Mouse (Mus musculus) limb, embryonic 10.5 days (tissue): ENCODE results near the gene Il2rb. TPM values are rescaled to one million over a fixed set of nuclear protein-coding genes. Genes with fewer than 3 reads are reported as not detected.
A peak's percentile ranks its signal among the peaks of the same experiment; 100 is the strongest.

Experiments used
- DNase-seq: peaks from one replicate; pipeline ENCODE4 v3.0.0-alpha.2; 2017; ENCODE audit warnings: low spot score
- H3K27ac ChIP-seq: fragments of 300-500 bp; sonication (generic); 2 replicates; pipeline ENCODE4 v1.5.1; 2016; ENCODE audit warnings: mild to moderate bottlenecking
- H3K27me3 ChIP-seq: fragments of 300-500 bp; sonication (generic); 2 replicates; pipeline ENCODE4 v1.6.1; 2016; ENCODE audit warnings: low read depth, mild to moderate bottlenecking; ENCODE audit not compliant: poor library complexity, severe bottlenecking
- H3K36me3 ChIP-seq: fragments of 300-500 bp; sonication (generic); 2 replicates; pipeline ENCODE4 v1.6.1; 2016; ENCODE audit warnings: mild to moderate bottlenecking, moderate library complexity
- H3K4me1 ChIP-seq: fragments of 300-500 bp; sonication (generic); 2 replicates; pipeline ENCODE4 v1.6.1; 2016
- H3K4me3 ChIP-seq: fragments of 300-500 bp; sonication (generic); 2 replicates; pipeline ENCODE4 v1.5.1; 2016; ENCODE audit warnings: mild to moderate bottlenecking, moderate library complexity
- H3K9me3 ChIP-seq: fragments of 300-500 bp; sonication (generic); replicated peaks from 2 replicates; pipeline ENCODE4 v1.6.1; 2016; ENCODE audit warnings: mild to moderate bottlenecking
- WGBS: fragments of 180-500 bp; shearing (Covaris S2); methylation state at CpG from one replicate; pipeline ENCODE4 v1.1.7; 2016; 5-methylcytosine and 5-hydroxymethylcytosine counted together
- polyA plus RNA-seq: library from polyadenylated mRNA; unstranded; fragments of >200 nt; fragmentation: Nextera tagmentation; extraction: Ambion mirVana; gene quantifications from 2 replicates; pipeline ENCODE4 v1.2.1, GENCODE M21; 2016

Gene Il2rb
- polyA plus RNA-seq, 1 experiment from 2014 or later = not detected

DNA sequence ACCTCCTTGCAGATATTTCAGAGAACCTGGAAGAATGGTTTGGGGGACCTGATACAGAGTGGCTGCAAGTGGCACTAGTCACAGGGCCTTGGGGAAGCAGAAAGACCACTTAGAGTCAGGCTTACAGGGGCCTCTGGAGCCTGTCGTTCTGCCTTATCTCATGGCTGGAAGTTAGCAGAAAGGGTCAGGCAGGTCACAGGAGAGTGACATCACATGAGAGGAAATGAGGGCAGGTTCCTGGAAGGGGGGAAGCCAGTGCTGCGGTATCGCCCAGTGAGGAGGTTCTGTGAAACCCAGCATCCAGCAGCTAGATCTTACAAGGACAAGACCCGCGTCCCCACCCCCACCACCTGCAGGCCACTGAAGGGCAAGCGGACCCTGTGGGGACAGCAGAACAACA, 45.9 kb downstream of the Il2rb start:
- 69% methylated on average over 6 of the region's 6 CpGs for WGBS
- H3K27me3 ChIP-seq = no peaks in the 10 kb centered on the region
- DNase-seq = no peak
- no peaks in the 10 kb centered on the region for H3K9me3 ChIP-seq
- H3K4me1 ChIP-seq = peaks cover 22% of the 10 kb centered on the region
- peak overlapping the region; percentile 86 for H3K27ac ChIP-seq
- H3K36me3 ChIP-seq = no peaks in the 10 kb centered on the region
- no peak overlapping the region for H3K4me3 ChIP-seq

- Histone ChIP-seq H3K4me3 (peak overlapping the region; percentile 47), H3K36me3 (no peaks in the 10 kb centered on the region), H3K27ac (peak overlapping the region; percentile 86), H3K4me1 (peaks cover 30% of the 10 kb centered on the region), H3K27me3 (no peaks in the 10 kb centered on the region), H3K9me3 (no peaks in the 10 kb centered on the region)
- DNase-seq = peak; percentile 99
- 2% methylated on average over 22 of the region's 22 CpGs for WGBS
These were observed 47.1 kb downstream of the Il2rb start for GRCm38 (mm10) chr15:78447746-78448535.

- H3K4me1 ChIP-seq = peaks cover 30% of the 10 kb centered on the region
- WGBS = 51% methylated on average over 7 of the region's 7 CpGs
These were observed 48.0 kb downstream of the Il2rb start for GRCm38 (mm10) chr15:78447121-78447520.

DNA sequence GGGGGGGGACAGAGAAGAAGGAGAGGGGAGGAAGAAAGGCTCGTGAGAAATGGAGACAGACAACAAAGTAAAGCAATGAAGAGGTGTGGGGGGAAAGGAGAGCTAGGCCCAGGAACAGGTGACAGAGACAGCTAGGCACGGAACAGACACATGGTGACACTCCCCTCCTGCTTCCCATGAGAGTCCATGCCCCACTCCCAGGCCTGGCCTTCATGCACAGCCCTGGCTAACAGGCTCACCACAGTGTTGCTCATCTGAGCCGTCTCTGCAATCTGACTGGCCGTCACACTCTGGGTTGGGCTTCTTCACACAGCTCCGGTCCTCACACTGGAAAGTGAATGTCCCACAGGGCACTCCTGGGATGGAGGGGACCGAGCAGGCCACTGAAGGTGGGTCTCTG, 51.2 kb downstream of the Il2rb start:
- no peaks in the 10 kb centered on the region for H3K9me3 ChIP-seq
- 64% methylated on average over 6 of the region's 6 CpGs for WGBS
- peaks cover 1% of the 10 kb centered on the region; the same call in 1 of the 2 replicates for H3K27me3 ChIP-seq
- no peaks in the 10 kb centered on the region for H3K36me3 ChIP-seq
- H3K4me1 ChIP-seq = peaks cover 24% of the 10 kb centered on the region
- DNase-seq = no peak
- no peak overlapping the region for H3K27ac ChIP-seq
- no peak overlapping the region for H3K4me3 ChIP-seq

More at GRCm38 (mm10) chr15:78447121-78447520, 48.0 kb downstream of the Il2rb start:
- Histone ChIP-seq H3K9me3 (no peaks in the 10 kb centered on the region), H3K4me3 (no peak overlapping the region), H3K27ac (peak overlapping the region; percentile 86), H3K36me3 (no peaks in the 10 kb centered on the region), H3K27me3 (no peaks in the 10 kb centered on the region)
- no peak for DNase-seq

DNA sequence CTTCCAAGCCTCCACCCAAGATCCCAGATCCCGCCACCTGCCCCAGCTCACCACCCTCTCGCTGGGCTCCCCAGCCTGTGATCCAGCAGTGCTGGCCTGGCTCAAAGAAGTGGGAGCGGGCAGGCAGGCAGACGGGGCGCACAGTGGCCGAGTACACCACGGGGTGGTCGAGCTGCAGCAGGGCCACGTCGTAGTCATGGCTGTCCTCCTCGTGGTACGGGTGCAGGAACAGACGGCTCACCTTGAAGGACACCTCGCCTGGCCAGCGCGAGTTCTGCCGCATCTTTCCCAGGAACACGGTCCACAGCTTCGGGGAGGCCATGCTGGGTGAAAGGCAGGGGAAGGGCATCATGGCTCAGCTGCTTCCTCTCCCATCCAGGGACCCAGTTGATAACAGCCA, 52.8 kb downstream of the Il2rb start:
- no peaks in the 10 kb centered on the region for H3K9me3 ChIP-seq
- no peaks in the 10 kb centered on the region for H3K36me3 ChIP-seq
- no peak for DNase-seq
- no peak overlapping the region for H3K27ac ChIP-seq
- no peak overlapping the region for H3K4me3 ChIP-seq
- 88% methylated on average over 19 of the region's 19 CpGs for WGBS
- H3K27me3 ChIP-seq = peaks cover 16% of the 10 kb centered on the region
- peaks cover 32% of the 10 kb centered on the region for H3K4me1 ChIP-seq

DNA sequence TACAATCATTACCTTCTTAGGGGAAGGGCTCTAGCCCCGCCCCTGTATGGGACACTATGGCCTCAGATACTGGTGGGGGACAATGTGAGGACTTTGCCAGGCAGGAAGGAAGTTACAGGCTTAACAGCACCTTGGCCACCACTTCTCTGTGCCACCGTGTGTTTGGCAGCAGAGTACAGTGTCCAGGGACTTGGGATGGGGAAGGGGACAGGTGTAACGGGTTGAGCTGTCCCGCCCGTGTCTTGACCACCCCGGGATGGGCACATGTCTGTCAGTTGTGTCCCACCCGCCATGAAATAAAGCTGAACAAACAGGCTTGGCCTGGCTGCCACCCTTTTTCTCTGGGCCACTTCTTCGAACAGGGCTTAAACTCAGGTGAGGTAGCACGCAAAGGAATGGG, 56.1 kb downstream of the Il2rb start:
- peaks cover 37% of the 10 kb centered on the region for H3K27me3 ChIP-seq
- no peak overlapping the region for H3K4me3 ChIP-seq
- H3K9me3 ChIP-seq = no peaks in the 10 kb centered on the region
- H3K36me3 ChIP-seq = peaks cover 21% of the 10 kb centered on the region
- H3K4me1 ChIP-seq = peaks cover 62% of the 10 kb centered on the region
- WGBS = 64% methylated on average over 9 of the region's 9 CpGs
- no peak overlapping the region for H3K27ac ChIP-seq
- no peak for DNase-seq

DNA sequence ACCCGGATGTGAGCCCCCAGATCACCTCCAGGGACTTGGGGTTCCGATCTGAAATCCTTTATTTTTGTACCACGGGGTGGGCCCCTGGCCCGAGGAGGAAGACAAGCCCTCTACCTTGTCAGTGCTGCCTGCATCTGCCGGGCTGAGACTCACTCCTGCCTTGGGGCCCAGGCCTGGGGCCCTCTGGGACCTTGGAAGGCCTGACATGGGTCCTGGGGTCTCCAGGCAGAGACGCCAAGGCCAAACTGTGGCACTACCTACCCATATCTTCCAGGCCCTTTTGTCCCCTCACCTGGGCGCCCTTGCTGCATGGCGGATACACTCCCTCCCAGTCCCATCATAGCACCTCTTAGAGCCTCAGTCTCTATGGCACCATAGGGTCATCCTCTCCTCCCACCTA, 56.6 kb downstream of the Il2rb start:
- H3K4me1 ChIP-seq = peaks cover 58% of the 10 kb centered on the region
- no peak overlapping the region for H3K27ac ChIP-seq
- WGBS = 59% methylated on average over 8 of the region's 8 CpGs
- no peak overlapping the region for H3K4me3 ChIP-seq
- H3K36me3 ChIP-seq = peaks cover 26% of the 10 kb centered on the region
- peaks cover 37% of the 10 kb centered on the region for H3K27me3 ChIP-seq
- DNase-seq = no peak
- H3K9me3 ChIP-seq = no peaks in the 10 kb centered on the region

GRCm38 (mm10) chr15:78438018-78438394, 57.1 kb downstream of the Il2rb start:
- no peak for DNase-seq
- no peaks in the 10 kb centered on the region for H3K9me3 ChIP-seq
- peaks cover 31% of the 10 kb centered on the region for H3K36me3 ChIP-seq
- WGBS = 49% methylated on average over 4 of the region's 4 CpGs
- H3K27me3 ChIP-seq = peaks cover 37% of the 10 kb centered on the region
- no peak overlapping the region for H3K4me3 ChIP-seq
- H3K27ac ChIP-seq = peak overlapping the region; percentile 75
- H3K4me1 ChIP-seq = peaks cover 57% of the 10 kb centered on the region

DNA sequence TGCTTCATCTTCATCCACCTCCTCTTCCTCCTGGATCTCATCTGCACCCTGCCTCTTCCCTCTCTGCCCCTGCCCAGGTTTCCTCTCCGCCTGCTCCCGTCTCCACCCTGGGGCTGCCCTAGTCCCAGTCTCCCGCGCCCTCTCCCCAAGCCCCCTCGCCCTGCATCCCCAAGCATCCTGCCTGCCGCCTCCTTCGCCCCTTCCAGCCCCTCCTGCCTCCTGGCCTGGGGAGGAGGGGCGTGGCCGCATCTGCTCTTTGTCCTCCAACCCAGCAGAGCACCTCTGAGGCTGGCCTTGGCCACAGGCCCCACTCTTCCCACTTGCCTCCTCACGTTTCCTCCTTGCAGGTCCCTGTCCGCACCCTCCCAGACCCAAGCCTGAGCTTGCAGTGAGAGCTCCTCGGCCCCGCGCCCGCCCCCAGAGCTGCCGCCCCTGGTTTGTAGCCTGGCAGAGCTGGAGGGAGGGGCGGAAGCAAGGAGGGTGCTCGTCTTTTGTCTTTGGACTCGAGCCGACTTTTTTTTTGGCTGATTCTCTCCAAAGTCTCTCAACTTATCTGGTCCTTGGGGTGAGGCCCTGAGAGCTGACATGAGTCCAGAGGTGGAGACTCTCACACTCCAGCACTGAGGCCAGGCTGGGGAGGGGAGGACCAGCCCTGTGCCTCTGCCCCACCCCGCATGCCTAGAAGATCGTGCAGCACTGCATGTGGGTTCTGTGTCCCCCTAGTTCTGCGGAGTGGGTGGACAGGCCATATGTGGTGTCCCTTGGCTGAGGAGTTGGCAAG, 57.6 kb downstream of the Il2rb start:
- H3K4me1 ChIP-seq = peaks cover 57% of the 10 kb centered on the region
- 12% methylated on average over 23 of the region's 23 CpGs for WGBS
- peaks cover 36% of the 10 kb centered on the region for H3K36me3 ChIP-seq
- H3K4me3 ChIP-seq = peak overlapping the region; percentile 50
- DNase-seq = peak; percentile 59
- H3K27me3 ChIP-seq = peaks cover 37% of the 10 kb centered on the region
- H3K9me3 ChIP-seq = no peaks in the 10 kb centered on the region
- peak overlapping the region; percentile 75 for H3K27ac ChIP-seq

GRCm38 (mm10) chr15:78436380-78437192, 58.5 kb downstream of the Il2rb start:
- Histone ChIP-seq H3K36me3 (peaks cover 45% of the 10 kb centered on the region), H3K4me1 (peaks cover 57% of the 10 kb centered on the region), H3K9me3 (no peaks in the 10 kb centered on the region), H3K4me3 (peak overlapping the region; percentile 50), H3K27ac (peak overlapping the region; percentile 75), H3K27me3 (peaks cover 37% of the 10 kb centered on the region)
- DNase-seq = peak; percentile 74
- WGBS = 7% methylated on average over 32 of the region's 32 CpGs

DNA sequence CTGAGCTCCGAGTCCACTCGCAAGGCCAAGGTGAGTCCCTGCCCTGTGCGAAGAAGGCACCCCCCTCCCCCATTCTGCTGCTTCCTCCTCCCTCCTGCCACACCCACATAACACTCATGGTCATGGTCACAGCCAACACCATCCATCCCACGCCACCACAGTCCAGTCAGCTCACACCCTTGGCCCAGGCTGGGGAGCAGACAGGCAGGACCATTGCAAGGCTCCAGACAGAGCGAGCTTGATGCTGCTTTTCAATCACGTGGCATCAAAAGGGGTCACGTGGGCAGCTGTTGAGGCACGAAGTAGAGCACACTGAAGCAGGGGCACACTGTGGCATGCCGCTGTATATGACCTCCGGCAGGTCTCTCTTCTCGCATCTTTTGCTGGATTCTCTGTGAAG, 59.4 kb downstream of the Il2rb start:
- peaks cover 37% of the 10 kb centered on the region for H3K27me3 ChIP-seq
- DNase-seq = no peak
- H3K36me3 ChIP-seq = peaks cover 54% of the 10 kb centered on the region
- peak overlapping the region; percentile 75; the same call in 1 of the 2 replicates for H3K27ac ChIP-seq
- H3K4me3 ChIP-seq = no peak overlapping the region
- no peaks in the 10 kb centered on the region for H3K9me3 ChIP-seq
- peaks cover 54% of the 10 kb centered on the region for H3K4me1 ChIP-seq
- 87% methylated on average over 11 of the region's 11 CpGs for WGBS

DNA sequence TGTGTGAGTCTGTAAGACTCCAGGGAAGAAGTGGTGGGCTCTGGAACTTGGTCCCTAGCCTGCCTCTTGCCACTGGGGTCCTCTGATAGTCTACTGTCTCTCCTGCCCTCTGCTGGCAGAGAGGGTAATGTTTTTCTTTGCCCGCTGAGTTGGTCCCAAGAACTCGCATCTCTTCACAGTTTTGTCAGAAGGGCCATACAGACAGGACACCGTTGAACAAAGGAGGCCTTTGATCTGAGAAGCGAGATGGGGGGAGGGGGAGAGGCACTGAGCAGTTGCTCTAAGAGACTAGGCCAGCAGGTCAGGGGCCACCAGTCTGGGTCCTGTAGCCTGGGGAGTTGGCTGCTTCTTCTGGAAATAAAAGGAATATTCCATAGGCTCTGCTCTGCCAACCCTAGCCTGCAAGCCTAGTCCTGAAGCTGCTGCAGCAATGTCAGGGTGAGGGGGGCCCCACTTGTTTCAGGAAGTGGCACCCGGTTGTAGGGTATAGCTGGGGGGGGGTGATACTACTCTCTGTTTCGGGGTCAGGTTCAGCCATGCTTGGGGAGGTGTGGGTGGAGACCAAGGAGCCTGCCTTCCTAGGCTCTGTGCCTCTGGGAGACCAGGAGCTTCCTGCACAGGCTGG, 60.1 kb downstream of the Il2rb start:
- peaks cover 56% of the 10 kb centered on the region for H3K4me1 ChIP-seq
- 31% methylated on average over 6 of the region's 6 CpGs for WGBS
- peaks cover 54% of the 10 kb centered on the region for H3K36me3 ChIP-seq
- H3K9me3 ChIP-seq = no peaks in the 10 kb centered on the region
- H3K4me3 ChIP-seq = no peak overlapping the region
- H3K27me3 ChIP-seq = peaks cover 37% of the 10 kb centered on the region
- DNase-seq = peak; percentile 53
- no peak overlapping the region for H3K27ac ChIP-seq
